Mouse (Mus musculus) MEL (cell line): Measurements from ENCODE around the gene Frat1. TPM values are rescaled to one million over a fixed set of nuclear protein-coding genes. Genes with fewer than 3 reads are reported as not detected.

Experiments
- DNase-seq: peaks from one replicate; pipeline ENCODE4 v3.0.0; 2011; ENCODE audit warnings: low read depth, low spot score
- H3K27ac ChIP-seq: 2 replicates; pipeline ENCODE4 v1.5.1; 2012; ENCODE audit warnings: low read depth, mild to moderate bottlenecking, control low read depth, low read length, moderate library complexity; ENCODE audit not compliant: control insufficient read depth
- H3K27me3 ChIP-seq, 2 experiments: fragments of 150-350 bp in 1 of 2; sonication (generic) in 1 of 2; 2 replicates each; pipeline ENCODE4 v1.6.1; 2012; ENCODE audit warnings: low read length in 2 of 2, mild to moderate bottlenecking in 2 of 2, improper control_type of control experiment in 1 of 2, moderate library complexity in 1 of 2; ENCODE audit not compliant: insufficient read depth in 2 of 2, control insufficient read depth in 1 of 2
- H3K36me3 ChIP-seq, 2 experiments: 2 replicates each; pipeline ENCODE4 v1.6.1; 2012 to 2014; ENCODE audit warnings: low read length in 2 of 2, improper control_type of control experiment in 1 of 2, inconsistent platforms in 1 of 2, mild to moderate bottlenecking in 1 of 2; ENCODE audit not compliant: insufficient read depth in 2 of 2, control insufficient read depth in 1 of 2
- H3K4me1 ChIP-seq, 2 experiments: fragments of 150-350 bp in 1 of 2; sonication (generic) in 1 of 2; 2 replicates each; pipeline ENCODE4 v1.6.1; 2012; ENCODE audit warnings: low read length in 2 of 2, improper control_type of control experiment in 1 of 2, mild to moderate bottlenecking in 1 of 2; ENCODE audit not compliant: insufficient read depth in 2 of 2, control insufficient read depth in 1 of 2
- H3K4me3 ChIP-seq, 2 experiments: fragments of 150-350 bp in 1 of 2; sonication (generic) in 1 of 2; 2 replicates each; pipeline ENCODE4 v1.5.1; 2012; ENCODE audit warnings: low read depth in 2 of 2, low read length in 2 of 2, mild to moderate bottlenecking in 2 of 2, moderate library complexity in 2 of 2, control low read depth in 1 of 2, improper control_type of control experiment in 1 of 2; ENCODE audit not compliant: control insufficient read depth in 1 of 2, insufficient read depth in 1 of 2
- H3K79me2 ChIP-seq: 2 replicates; pipeline ENCODE4 v1.6.1; 2012; ENCODE audit warnings: mild to moderate bottlenecking, low read length, moderate library complexity; ENCODE audit not compliant: control insufficient read depth, poor library complexity, insufficient read depth
- H3K9ac ChIP-seq: 2 replicates; pipeline ENCODE4 v1.6.1; 2012; ENCODE audit warnings: low read depth, mild to moderate bottlenecking, control low read depth, low read length, moderate library complexity; ENCODE audit not compliant: control insufficient read depth, poor library complexity, severe bottlenecking
- H3K9me3 ChIP-seq: fragments of 150-350 bp; sonication (generic); replicated peaks from 2 replicates; pipeline ENCODE4 v1.6.1; 2012; ENCODE audit warnings: mild to moderate bottlenecking, low read length, improper control_type of control experiment, moderate library complexity; ENCODE audit not compliant: insufficient read depth
- BHLHE40 ChIP-seq: IDR thresholded peaks from 2 replicates; pipeline ENCODE4 v1.6.1; 2012; ENCODE audit warnings: low read depth, mild to moderate bottlenecking, inconsistent platforms, low read length, improper control_type of control experiment, borderline replicate concordance
- CHD1 ChIP-seq: IDR thresholded peaks from 2 replicates; pipeline ENCODE4 v1.6.1; 2012; ENCODE audit warnings: low read depth, mild to moderate bottlenecking, inconsistent platforms, low read length, improper control_type of control experiment
- CHD2 ChIP-seq: IDR thresholded peaks from 2 replicates; pipeline ENCODE4 v1.6.1; 2011; ENCODE audit warnings: low read length, improper control_type of control experiment
- CTCF ChIP-seq, 3 experiments: IDR thresholded peaks in 2 of 3; conservative IDR thresholded peaks in 1 of 3; 2 replicates each; pipeline ENCODE4 v1.5.1; 2011 to 2012; ENCODE audit warnings: low read length in 3 of 3, low read depth in 2 of 3, mild to moderate bottlenecking in 2 of 3, improper control_type of control experiment in 1 of 3, inconsistent platforms in 1 of 3, mixed read lengths in 1 of 3, moderate library complexity in 1 of 3; ENCODE audit not compliant: control insufficient read depth in 1 of 3, insufficient read depth in 1 of 3, poor library complexity in 1 of 3, severe bottlenecking in 1 of 3
- E2F4 ChIP-seq: IDR thresholded peaks from 2 replicates; pipeline ENCODE4 v1.6.1; 2011; ENCODE audit warnings: low read depth, low read length, improper control_type of control experiment, borderline replicate concordance
- ELF1 ChIP-seq: IDR thresholded peaks from 2 replicates; pipeline ENCODE4 v1.6.1; 2014; ENCODE audit warnings: low read depth, mild to moderate bottlenecking, inconsistent platforms, low read length, improper control_type of control experiment, moderate library complexity
- EP300 ChIP-seq, 2 experiments: IDR thresholded peaks; 2 replicates each; pipeline ENCODE4 v1.6.1; 2011; ENCODE audit warnings: improper control_type of control experiment in 2 of 2, low read length in 2 of 2, low read depth in 1 of 2, mild to moderate bottlenecking in 1 of 2
- GABPA ChIP-seq: IDR thresholded peaks from 2 replicates; pipeline ENCODE4 v1.6.1; 2012; ENCODE audit warnings: low read depth, mild to moderate bottlenecking, inconsistent platforms, low read length, improper control_type of control experiment, moderate library complexity
- GATA1 ChIP-seq: IDR thresholded peaks from 2 replicates; pipeline ENCODE4 v1.6.1; 2011; ENCODE audit warnings: low read depth, low read length, improper control_type of control experiment
- HCFC1 ChIP-seq: IDR thresholded peaks from 2 replicates; pipeline ENCODE4 v1.6.1; 2012; ENCODE audit warnings: low read depth, mild to moderate bottlenecking, inconsistent platforms, low read length, improper control_type of control experiment, moderate library complexity
- JUND ChIP-seq: IDR thresholded peaks from 2 replicates; pipeline ENCODE4 v1.6.1; 2011; ENCODE audit warnings: low read depth, mild to moderate bottlenecking, improper control_type of control experiment, low read length
- KAT2A ChIP-seq: conservative IDR thresholded peaks from 2 replicates; pipeline ENCODE4 v1.6.1; 2012; ENCODE audit warnings: low read depth, low read length, improper control_type of control experiment, inconsistent platforms
- MAFK ChIP-seq: IDR thresholded peaks from 2 replicates; pipeline ENCODE4 v1.6.1; 2011; ENCODE audit warnings: low read depth, mild to moderate bottlenecking, low read length, improper control_type of control experiment, borderline replicate concordance
- MAZ ChIP-seq: IDR thresholded peaks from 2 replicates; pipeline ENCODE4 v1.6.1; 2012; ENCODE audit warnings: low read depth, mild to moderate bottlenecking, inconsistent platforms, low read length, improper control_type of control experiment
- MEF2A ChIP-seq: IDR thresholded peaks from 2 replicates; pipeline ENCODE4 v1.6.1; 2014; ENCODE audit warnings: low read depth, mild to moderate bottlenecking, inconsistent platforms, low read length, improper control_type of control experiment; ENCODE audit not compliant: poor library complexity, insufficient replicate concordance, severe bottlenecking; ENCODE audit errors: extremely low read depth
- MXI1 ChIP-seq: IDR thresholded peaks from 2 replicates; pipeline ENCODE4 v1.6.1; 2011; ENCODE audit warnings: mild to moderate bottlenecking, low read depth, low read length, improper control_type of control experiment
- MYC ChIP-seq: IDR thresholded peaks from 2 replicates; pipeline ENCODE4 v1.6.1; 2011; ENCODE audit warnings: low read depth, mild to moderate bottlenecking, low read length, improper control_type of control experiment, moderate library complexity
- NELFE ChIP-seq: IDR thresholded peaks from 2 replicates; pipeline ENCODE4 v1.6.1; 2011; ENCODE audit warnings: low read depth, low read length, improper control_type of control experiment
- NRF1 ChIP-seq: IDR thresholded peaks from 2 replicates; pipeline ENCODE4 v1.6.1; 2014; ENCODE audit warnings: low read depth, mild to moderate bottlenecking, inconsistent platforms, low read length, improper control_type of control experiment, moderate library complexity; ENCODE audit not compliant: poor library complexity, insufficient read depth, severe bottlenecking
- POLR2A ChIP-seq, 2 experiments: IDR thresholded peaks; 2 replicates each; pipeline ENCODE4 v1.6.1; 2011 to 2012; ENCODE audit warnings: low read length in 2 of 2, mild to moderate bottlenecking in 2 of 2, control low read depth in 1 of 2, improper control_type of control experiment in 1 of 2, low read depth in 1 of 2, moderate library complexity in 1 of 2; ENCODE audit not compliant: control insufficient read depth in 1 of 2, insufficient read depth in 1 of 2, poor library complexity in 1 of 2
- POLR2AphosphoS2 ChIP-seq: IDR thresholded peaks from 2 replicates; pipeline ENCODE4 v1.6.1; 2011; ENCODE audit warnings: low read length, improper control_type of control experiment
- POLR2AphosphoS5 ChIP-seq: IDR thresholded peaks from 2 replicates; pipeline ENCODE4 v1.6.1; 2012; ENCODE audit warnings: low read depth, borderline replicate concordance, mild to moderate bottlenecking, inconsistent platforms, low read length, moderate library complexity, mixed read lengths
- RAD21 ChIP-seq: IDR thresholded peaks from 2 replicates; pipeline ENCODE4 v1.6.1; 2011; ENCODE audit warnings: mild to moderate bottlenecking, low read depth, low read length, improper control_type of control experiment
- RCOR1 ChIP-seq: IDR thresholded peaks from 2 replicates; pipeline ENCODE4 v1.6.1; 2012; ENCODE audit warnings: low read depth, mild to moderate bottlenecking, inconsistent platforms, low read length, improper control_type of control experiment
- SIN3A ChIP-seq: IDR thresholded peaks from 2 replicates; pipeline ENCODE4 v1.6.1; 2012; ENCODE audit warnings: low read length, improper control_type of control experiment, inconsistent platforms
- TAL1 ChIP-seq: IDR thresholded peaks from 2 replicates; pipeline ENCODE4 v1.6.1; 2012; ENCODE audit warnings: mild to moderate bottlenecking, inconsistent platforms, low read length, moderate library complexity, mixed read lengths
- TBP ChIP-seq: IDR thresholded peaks from 2 replicates; pipeline ENCODE4 v1.8.0; 2011; ENCODE audit warnings: low read depth, low read length, improper control_type of control experiment
- TCF12 ChIP-seq: IDR thresholded peaks from 2 replicates; pipeline ENCODE4 v1.6.1; 2014; ENCODE audit warnings: low read depth, mild to moderate bottlenecking, inconsistent platforms, low read length, improper control_type of control experiment, moderate library complexity
- UBTF ChIP-seq: IDR thresholded peaks from 2 replicates; pipeline ENCODE4 v1.6.1; 2012; ENCODE audit warnings: low read depth, mild to moderate bottlenecking, inconsistent platforms, low read length, improper control_type of control experiment, moderate library complexity, borderline replicate concordance; ENCODE audit not compliant: insufficient read depth
- USF1 ChIP-seq: IDR thresholded peaks from 2 replicates; pipeline ENCODE4 v1.6.1; 2014; ENCODE audit warnings: low read depth, mild to moderate bottlenecking, inconsistent platforms, low read length, improper control_type of control experiment, moderate library complexity
- USF2 ChIP-seq, 2 experiments: IDR thresholded peaks; 2 replicates each; pipeline ENCODE4 v1.6.1; 2011 to 2012; ENCODE audit warnings: improper control_type of control experiment in 2 of 2, low read length in 2 of 2, borderline replicate concordance in 1 of 2, inconsistent platforms in 1 of 2, low read depth in 1 of 2, mild to moderate bottlenecking in 1 of 2; ENCODE audit not compliant: insufficient read depth in 1 of 2
- ZC3H11A ChIP-seq: IDR thresholded peaks from 2 replicates; pipeline ENCODE4 v1.6.1; 2012; ENCODE audit warnings: low read depth, mild to moderate bottlenecking, inconsistent platforms, low read length, improper control_type of control experiment
- ZKSCAN1 ChIP-seq: IDR thresholded peaks from 2 replicates; pipeline ENCODE4 v1.6.1; 2012; ENCODE audit warnings: low read depth, mild to moderate bottlenecking, inconsistent platforms, low read length, improper control_type of control experiment, moderate library complexity
- ZMIZ1 ChIP-seq: IDR thresholded peaks from 2 replicates; pipeline ENCODE4 v1.6.1; 2012; ENCODE audit warnings: low read depth, mild to moderate bottlenecking, inconsistent platforms, low read length, improper control_type of control experiment, moderate library complexity
- polyA plus RNA-seq, 2 experiments: library from polyadenylated mRNA; stranded (reverse) in 1 of 2; unstranded in 1 of 2; fragments of >175 nt in 1 of 2; fragments of >200 nt in 1 of 2; gene quantifications; 2 replicates each; pipeline versions ENCODE4 v1.2.1 to v1.2.4; 2012; ENCODE audit warnings: low replicate concordance in 2 of 2, low read depth in 1 of 2; ENCODE audit not compliant: insufficient read length in 2 of 2, insufficient read depth in 1 of 2, missing spikeins in 1 of 2
- total RNA-seq: library from RNA; depleted of rRNA; stranded (reverse); fragments of 300-350 nt; gene quantifications from 2 replicates; pipeline ENCODE4 v1.2.3, GENCODE M21; 2012

The Frat1 gene
- total and polyA plus RNA-seq, 3 experiments, result 31.5 to 36.0 TPM; not detected in 1

DNA sequence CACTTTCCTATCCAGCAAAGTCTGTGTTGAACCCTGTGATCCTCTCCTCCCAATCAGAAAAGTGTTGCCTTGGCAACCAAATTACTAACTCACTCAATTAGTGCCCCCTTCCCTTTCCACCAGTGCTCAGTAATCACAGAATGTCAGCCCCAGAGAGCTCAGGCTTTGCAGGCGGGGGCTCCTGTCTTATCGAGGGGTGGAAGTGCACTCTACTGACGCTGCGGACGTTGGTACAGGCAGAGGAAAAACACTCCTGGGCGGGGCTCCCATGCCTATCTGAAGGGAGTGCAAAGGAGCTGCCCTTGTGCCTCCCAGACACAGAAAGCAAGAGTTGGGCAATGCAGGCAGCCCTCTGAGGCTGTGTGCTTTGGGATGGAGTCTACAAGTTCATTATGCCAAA, 6.0 kb downstream of the Frat1 start (continued):
- peak; percentile 97 for TF ChIP-seq SIN3A
- TF ChIP-seq USF2 (IDR thresholded peaks at IDR 0.05; ENCODE audit: borderline replicate concordance in 1 of 2, insufficient read depth in 1 of 2, low read depth in 1 of 2, low read length in 2 of 2), result no peak
- TF ChIP-seq USF1, result peak; percentile 83
- no peak for TF ChIP-seq RAD21
- TF ChIP-seq, all 39 proteins: peak for 22

DNA sequence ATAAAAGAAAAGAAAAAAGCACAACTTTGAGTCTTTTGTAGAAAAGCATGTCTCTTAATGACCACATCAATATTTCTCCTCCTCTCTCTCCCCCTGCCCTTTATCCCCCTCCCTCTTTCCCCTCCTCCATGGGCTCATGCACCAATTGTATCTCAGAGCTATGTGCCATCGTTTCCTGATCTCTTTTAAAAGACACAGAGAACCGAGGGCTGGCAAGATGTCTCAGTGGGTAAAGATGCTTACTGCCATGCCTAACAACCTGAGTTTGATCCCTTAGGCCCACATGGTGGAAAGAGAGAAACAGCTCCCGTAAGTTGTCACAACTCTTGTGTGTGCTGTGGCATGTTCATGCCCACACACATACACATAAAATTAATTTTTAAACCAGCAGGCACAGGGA, 6.9 kb downstream of the Frat1 start:
- peak overlapping the region; percentile 26 to 53 for H3K4me3 ChIP-seq
- peak overlapping the region; percentile 94 for H3K27ac ChIP-seq
- H3K36me3 ChIP-seq, result peaks cover 0 to 57% of the 10 kb centered on the region in 2 experiments; a peak in 2 of 4 replicates
- peak; percentile 74 for DNase-seq
- peaks cover 29 to 61% of the 10 kb centered on the region in 2 experiments for H3K4me1 ChIP-seq
- no peaks in the 10 kb centered on the region for H3K27me3 ChIP-seq
- no peaks in the 10 kb centered on the region for H3K9me3 ChIP-seq
- H3K79me2 ChIP-seq, result peaks cover 12% of the 10 kb centered on the region
- H3K9ac ChIP-seq, result peak overlapping the region; percentile 57
- TF ChIP-seq MYC (no peak), RCOR1 (no peak), GABPA (no peak), ZKSCAN1 (no peak), CTCF (IDR thresholded peaks at IDR 0.05 in 2 of 3, conservative IDR thresholded peaks at IDR 0.05 in 1 of 3; ENCODE audit: control insufficient read depth in 1 of 3, insufficient read depth in 1 of 3, low read depth in 2 of 3, low read length in 3 of 3, poor library complexity in 1 of 3, severe bottlenecking in 1 of 3) (no peak), E2F4 (no peak), ELF1 (0 out of 2 replicates have a peak, but pooled peaks have one; percentile 32), TCF12 (peak; percentile 53; the same call in 1 of the 2 replicates), TBP (peak; percentile 93), JUND (no peak), CHD2 (no peak), POLR2A (IDR thresholded peaks at IDR 0.05; ENCODE audit: control insufficient read depth in 1 of 2, insufficient read depth in 1 of 2, low read depth in 1 of 2, low read length in 2 of 2, poor library complexity in 1 of 2) (peak in 1 of 2 experiments; percentile 64; a peak in 2 of 4 replicates), ZMIZ1 (peak; percentile 93), CHD1 (no peak), EP300 (IDR thresholded peaks at IDR 0.05; ENCODE audit: low read depth in 1 of 2, low read length in 2 of 2) (0 out of 4 replicates have a peak, but pooled peaks of 1 of the 2 experiments have one; percentile 24), USF1 (0 out of 2 replicates have a peak, but pooled peaks have one; percentile 12), NRF1 (no peak), NELFE (peak; percentile 71), ZC3H11A (no peak), MAFK (0 out of 2 replicates have a peak, but pooled peaks have one; percentile 14), POLR2AphosphoS5 (no peak), BHLHE40 (no peak), MAZ (0 out of 2 replicates have a peak, but pooled peaks have one; percentile 59), HCFC1 (peak; percentile 43; the same call in 1 of the 2 replicates), TAL1 (no peak), UBTF (peak; percentile 28; the same call in 1 of the 2 replicates), KAT2A (no peak), MXI1 (0 out of 2 replicates have a peak, but pooled peaks have one; percentile 51), GATA1 (no peak), RAD21 (no peak), POLR2AphosphoS2 (no peak; the same call in 1 of the 2 replicates), MEF2A (no peak)
